Mouse (Mus musculus) right cerebral cortex, postnatal 36 days (tissue): Measurements from ENCODE around the gene Elmsan1.

ENCODE experiments used
- DNase-seq, 2 experiments: peaks; one replicate each; pipeline ENCODE4 v3.0.0; 2022; ENCODE audit warnings: low spot score in 2 of 2, mixed read lengths in 1 of 2

Elmsan1 gene

DNA sequence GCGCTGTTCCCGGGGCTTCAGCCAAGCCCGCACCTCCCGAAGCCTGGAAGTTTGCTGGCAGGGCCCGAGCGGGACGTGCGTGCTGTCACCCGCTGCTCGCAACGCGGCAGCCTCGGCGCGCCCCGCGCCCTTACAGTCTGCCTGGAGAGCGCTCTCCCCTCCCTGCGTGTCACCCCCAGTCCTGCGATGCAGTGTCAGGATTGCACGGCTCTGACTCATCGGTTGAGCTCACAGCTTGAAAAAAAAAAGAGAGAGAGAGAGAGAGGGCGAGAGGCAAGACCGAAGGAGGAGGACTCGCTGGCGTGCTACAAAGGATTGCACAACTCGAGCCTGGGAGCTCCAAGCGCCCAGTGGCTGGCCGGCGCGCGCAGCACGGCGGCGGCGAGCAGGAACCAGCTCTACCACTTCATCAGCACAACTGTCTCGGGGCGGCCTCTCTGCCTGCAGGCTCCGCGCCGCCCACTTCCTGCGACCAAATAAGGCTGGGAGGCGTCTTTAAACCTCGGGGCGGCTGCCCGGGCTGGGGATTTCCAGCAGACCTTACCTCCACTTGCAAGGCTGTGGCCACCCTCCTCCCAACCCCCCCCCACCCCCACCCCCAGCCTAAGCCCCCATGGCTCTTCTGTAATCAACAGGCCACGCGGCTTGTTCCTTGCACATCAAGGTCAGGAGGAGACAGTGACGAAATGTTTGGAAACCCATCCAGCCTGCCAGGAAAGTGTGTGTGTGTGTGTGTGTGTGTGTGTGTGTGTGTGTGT is 24.9 kb downstream of the Elmsan1 start:
- peak; percentile 91 to 93 for DNase-seq

- DNase-seq = peak in 1 of 2 experiments; percentile 47
Measured at GRCm38 (mm10) chr12:84192741-84193641, 25.7 kb downstream of the Elmsan1 start.

DNA sequence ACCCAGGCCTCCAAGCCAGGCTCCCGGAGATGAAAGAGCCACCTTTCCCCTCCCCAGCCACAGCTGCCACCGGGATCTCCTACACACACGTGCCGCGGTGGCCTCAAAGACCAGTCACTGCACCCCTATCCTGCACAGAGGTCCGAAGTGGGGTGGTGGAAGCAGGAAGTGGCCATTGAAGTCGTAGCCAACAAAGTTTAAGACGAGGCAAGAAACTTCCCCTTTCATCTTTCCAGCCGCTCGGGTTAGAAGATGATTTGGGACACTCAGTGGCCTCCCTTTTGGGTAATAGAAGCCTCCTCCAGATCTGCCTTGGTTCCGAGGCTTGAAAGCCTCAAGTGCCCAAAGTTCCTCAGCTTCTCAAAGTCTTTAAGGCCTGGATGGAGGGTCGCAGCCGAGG is 26.4 kb downstream of the Elmsan1 start:
- no peak for DNase-seq

DNA sequence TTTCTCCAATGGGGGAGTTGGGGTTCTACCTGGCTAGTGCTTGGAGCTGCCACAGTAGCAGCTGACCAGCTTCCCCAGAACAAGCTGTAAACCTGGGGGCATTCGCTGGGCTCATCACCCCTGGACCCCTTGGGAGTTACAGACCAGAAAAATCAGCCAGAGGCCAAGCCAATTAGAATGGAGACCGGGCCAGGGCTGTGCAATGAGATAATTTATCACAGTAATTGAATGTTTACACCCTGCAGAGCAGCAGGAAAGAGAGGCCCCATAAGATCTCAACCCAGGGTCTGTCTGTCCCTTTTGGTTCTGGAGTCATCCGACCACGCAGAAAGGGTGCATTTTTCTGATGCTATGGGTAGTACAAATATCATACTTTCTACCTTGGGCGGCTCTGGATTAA is 26.9 kb downstream of the Elmsan1 start:
- DNase-seq = no peak

DNA sequence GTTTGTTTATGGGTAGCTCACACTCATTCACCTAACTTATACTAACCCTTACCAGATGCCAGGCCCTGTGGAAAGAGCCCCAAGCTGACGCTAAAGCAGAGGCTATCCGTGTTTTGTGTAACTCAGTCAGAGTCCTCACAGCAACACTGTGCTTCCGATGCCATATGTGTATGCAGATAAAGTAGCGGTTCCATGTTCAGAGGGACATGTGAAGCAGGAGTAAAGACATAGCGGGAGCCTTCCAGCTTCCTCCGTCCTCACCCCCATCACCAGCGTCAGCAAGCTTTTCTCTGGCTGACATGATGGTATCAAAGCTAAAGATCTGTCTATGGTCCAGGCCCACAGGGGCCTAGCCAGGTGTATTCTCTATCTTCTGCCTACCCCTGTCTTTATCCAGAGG is 27.5 kb downstream of the Elmsan1 start:
- DNase-seq = no peak

DNA sequence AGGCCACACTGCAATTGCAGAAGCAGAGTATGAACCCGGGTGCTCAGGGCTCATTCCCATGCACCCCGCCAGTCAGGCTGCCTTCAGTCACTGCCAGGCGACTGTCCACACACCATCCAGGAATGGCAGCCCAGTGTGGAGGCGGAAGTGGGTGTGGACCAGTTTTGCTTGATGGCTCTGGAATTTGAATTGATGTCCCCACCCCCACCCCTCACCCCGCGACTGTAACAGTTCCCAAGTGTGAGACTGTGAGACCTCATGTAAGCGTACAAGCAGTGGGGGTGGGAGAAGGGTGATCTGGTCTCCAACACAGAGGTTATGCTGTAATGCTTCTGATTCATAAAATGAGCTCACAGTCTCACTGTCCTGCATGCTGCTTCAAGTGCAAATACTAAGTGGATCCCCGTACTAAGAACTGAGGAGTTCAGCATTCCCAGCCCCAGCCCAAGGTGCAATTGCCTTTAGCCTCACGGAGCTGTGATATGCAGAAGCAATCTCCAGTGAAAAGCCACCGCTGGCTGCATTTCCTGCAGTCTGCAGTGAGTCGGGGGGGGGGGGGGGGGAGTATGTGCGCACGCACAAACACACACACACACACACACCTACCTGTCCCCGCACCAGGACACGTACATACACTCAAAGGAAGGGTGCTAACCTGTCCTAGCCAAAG is 28.4 kb downstream of the Elmsan1 start:
- DNase-seq = no peak

DNA sequence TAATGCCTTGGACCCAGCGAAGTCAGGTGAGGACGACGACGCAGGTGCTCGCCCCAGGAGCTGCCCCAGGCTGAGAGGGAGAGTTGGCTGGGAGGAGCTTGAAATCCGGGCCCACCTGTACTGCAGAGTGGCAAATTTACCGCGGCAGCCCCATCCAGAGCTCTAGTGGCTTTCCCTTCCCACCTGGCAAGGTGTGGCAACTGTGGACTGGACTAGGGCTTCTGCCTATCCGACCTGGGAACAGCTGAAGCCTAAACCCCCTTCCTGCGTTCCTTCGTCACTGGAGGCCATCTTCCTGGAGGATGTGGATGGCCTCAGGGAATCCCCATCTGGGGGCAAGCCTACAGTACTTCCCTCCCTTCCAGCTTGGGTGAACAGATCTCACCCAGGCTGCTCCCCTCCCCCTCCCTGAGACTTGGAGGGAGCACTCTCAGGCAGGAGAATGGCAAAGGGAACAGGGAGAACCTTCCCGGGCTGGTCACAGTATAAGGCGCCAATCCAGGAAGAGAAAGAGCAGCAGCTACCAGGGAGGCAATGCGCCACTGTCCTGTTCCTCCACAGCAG is 29.7 kb downstream of the Elmsan1 start:
- DNase-seq = no peak

DNA sequence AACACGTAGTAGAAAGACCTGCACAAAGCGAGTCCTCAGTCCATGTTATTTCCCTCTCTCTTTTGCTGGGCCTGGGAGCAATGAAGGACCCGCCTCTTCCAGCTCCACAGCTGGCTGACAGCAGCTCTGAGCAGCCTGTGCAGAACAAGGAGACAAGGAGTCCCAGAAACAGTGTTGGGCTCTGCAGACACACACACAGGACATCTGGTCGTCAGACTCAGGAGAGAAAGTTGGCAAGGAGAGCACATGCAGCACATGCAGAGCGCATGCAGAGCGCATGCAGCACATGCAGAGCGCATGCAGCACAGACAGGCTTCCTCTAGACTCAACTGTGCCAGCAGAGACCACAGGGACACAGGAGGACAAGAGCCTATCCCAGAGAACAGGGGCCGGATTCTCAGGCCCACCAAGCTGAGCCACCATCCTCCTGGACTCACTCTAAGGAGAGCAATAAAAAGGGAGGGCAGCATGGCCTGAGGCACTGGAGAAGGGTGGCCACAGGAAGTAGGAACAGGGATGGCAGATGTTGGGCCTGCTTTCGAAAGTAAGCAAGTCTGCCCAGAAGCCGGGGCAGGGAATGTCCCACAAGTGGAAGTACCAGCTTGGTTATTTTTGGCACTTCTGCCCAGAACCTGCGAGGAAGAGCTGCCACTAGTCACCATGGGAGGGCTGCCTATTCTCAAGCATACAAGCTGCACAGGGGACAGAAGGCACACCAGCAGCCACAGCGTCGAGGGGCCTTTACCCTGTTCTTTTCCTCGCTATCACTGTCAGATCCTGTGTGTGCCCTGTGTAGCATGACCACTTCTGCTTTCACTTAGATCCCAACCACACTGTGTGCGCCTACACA is 30.7 kb downstream of the Elmsan1 start:
- DNase-seq = no peak

- DNase-seq = no peak
Measured at GRCm38 (mm10) chr12:84186950-84187349, 31.7 kb downstream of the Elmsan1 start.

DNA sequence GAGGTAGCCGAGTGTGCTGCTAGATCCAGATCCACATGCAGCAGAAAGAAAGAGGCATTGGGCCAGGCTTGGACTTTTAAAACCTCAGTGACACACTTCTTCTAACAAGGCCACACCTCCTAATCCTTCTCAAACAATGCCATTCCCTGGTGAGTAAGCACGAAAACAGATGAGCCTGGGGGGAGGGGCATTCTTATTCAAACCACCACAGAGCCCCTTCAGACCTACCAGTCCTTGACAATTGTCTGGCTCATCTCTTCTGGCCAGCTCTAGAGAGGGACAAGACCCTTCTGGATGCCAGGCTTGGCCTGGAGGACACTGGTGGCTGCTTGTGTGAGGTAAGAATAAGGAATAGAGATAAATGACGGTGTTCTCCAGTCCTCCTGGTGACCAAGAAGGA is 32.1 kb downstream of the Elmsan1 start:
- no peak for DNase-seq

DNA sequence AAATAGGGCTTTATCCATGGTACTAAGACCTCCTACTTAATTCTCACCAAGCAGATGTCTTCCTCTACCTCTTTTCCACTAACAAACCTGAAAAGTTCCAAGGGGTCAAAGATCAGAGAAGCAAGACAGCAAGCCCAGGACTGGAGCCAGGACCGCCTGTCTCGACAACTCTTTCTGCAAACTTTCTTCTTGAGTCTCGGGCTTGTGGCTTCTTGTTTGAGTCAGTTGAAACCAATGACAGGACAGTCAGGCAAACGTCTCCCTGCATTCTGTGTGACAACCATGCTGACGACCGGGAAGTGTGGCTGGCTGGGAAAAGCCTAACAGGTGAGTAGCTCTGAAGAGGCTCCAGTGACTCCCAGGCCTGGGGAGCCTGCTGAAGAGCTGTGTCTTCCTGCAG is 33.1 kb downstream of the Elmsan1 start:
- DNase-seq = no peak

GRCm38 (mm10) chr12:84184979-84185378 is 33.7 kb downstream of the Elmsan1 start:
- no peak for DNase-seq

GRCm38 (mm10) chr12:84181999-84182398 is 36.7 kb downstream of the Elmsan1 start:
- no peak for DNase-seq

GRCm38 (mm10) chr12:84180701-84181435 is 37.8 kb downstream of the Elmsan1 start:
- DNase-seq = no peak

- DNase-seq = no peak
Measured at GRCm38 (mm10) chr12:84180090-84180489, 38.6 kb downstream of the Elmsan1 start.

- DNase-seq = no peak
Measured at GRCm38 (mm10) chr12:84178652-84179445, 39.8 kb downstream of the Elmsan1 start.

DNA sequence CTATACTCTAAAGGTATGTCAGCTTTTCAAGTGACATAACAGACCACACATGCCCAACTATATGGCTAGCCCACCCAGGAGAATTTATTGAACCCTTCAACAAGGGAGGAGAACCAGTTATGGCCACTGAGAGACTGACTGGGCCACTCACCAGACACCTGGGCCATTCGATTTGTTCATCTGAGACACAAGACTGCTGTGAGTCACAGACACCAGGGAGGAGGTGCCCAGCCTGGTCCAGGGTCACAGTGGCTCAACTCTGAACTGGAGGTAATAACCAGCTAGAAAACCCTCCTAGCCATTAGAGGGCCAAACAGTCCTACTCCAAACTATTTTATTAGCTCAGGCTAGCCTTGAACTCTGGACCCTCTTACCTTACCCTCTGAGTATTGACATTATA is 40.6 kb downstream of the Elmsan1 start:
- no peak for DNase-seq

DNA sequence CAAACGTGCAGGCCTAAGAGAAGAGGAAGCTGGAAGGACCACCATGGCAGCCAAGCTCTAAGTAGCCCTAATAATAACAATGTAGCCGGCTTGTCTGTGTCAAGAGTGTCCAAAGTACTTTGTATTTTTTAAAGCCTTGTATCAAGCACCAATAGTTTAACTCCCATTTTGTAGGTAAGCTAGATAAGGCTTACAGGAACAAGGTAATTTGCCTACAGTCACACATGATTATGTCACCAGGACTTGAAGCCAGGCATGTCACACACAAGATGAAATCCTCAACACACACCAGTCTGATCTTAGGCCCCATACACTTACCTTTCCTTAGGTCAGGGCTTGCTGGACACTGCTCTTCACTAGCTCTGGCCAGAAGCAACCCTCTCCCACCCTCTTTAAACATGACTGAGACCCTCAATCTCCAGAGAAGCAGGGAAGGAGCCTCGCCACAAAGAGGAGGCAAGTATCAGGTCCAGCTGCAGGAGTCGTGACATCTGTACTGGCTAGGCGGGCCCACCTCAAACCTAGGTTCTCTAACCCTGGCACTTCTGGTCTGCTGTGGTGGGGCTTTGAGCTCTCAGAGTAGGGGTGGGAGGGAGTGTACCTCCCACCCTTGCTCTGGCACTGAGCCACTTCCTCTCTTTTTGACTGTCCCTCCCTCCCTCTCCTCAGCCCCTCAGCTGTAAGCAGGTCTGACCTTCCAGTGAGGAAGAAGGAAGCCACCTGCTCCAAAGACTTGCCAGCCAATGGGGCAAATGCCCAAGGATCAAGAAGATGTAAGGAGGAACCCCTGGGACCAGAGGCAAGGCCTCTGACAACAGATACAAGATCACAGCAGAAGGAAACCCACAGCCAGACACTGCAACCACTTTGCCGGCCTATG is 41.6 kb downstream of the Elmsan1 start:
- DNase-seq = no peak
